Mouse (Mus musculus): Measurements from ENCODE around the gene Mcf2l.

DNA sequence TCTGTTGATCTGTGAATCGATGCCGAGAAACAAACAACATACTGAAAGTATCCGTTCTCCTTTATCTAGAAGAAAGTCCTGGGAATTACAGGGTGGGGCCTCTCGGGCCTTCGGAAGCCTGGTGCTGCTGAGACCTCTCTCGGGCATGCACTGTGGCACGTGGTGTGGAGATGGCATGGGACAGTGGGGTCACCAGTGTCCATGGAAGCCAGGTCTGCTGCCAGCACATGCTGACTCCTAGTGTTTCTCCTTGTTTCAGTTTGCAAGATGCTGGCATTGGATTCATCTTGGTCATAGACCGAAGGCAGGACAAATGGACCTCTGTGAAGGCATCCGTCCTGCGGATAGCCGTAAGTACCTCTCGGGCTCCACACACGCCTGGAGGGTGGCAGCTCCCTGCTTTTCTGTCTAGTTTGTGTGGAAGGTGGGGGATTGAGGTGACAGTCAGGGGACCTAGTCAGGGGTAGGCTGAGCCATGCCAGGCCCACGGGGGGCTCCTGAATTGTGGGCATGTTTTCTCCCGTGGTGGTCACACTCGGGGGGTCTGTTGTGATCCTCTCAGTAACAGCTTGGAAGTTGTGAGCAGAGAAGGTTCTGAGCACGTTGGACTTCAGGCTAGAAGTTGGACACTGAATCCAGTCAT is 111.1 kb downstream of the Mcf2l start:
- TF ChIP-seq MAFK (IDR thresholded peaks at IDR 0.05; ENCODE audit: insufficient read depth, low read depth, low read length) (no peak), ZNF384 (IDR thresholded peaks at IDR 0.05; ENCODE audit: low read depth, low read length) (no peak), ZC3H11A (IDR thresholded peaks at IDR 0.05; ENCODE audit: borderline replicate concordance, low read depth, low read length) (no peak), CHD2 (IDR thresholded peaks at IDR 0.05; ENCODE audit: low read depth, low read length) (no peak)
